Mouse (Mus musculus): ENCODE results near the gene Grid1. TPM values are rescaled to one million over a fixed set of nuclear protein-coding genes. Genes with fewer than 3 reads are reported as not detected.

The Grid1 gene
- polyA plus RNA-seq, 1 experiment from 2014 or later: 0.05 TPM

- no peak for DNase-seq (ENCODE audit: low spot score)
These were observed 186.8 kb downstream of the Grid1 start for GRCm38 (mm10) chr14:35006736-35007135.

DNA sequence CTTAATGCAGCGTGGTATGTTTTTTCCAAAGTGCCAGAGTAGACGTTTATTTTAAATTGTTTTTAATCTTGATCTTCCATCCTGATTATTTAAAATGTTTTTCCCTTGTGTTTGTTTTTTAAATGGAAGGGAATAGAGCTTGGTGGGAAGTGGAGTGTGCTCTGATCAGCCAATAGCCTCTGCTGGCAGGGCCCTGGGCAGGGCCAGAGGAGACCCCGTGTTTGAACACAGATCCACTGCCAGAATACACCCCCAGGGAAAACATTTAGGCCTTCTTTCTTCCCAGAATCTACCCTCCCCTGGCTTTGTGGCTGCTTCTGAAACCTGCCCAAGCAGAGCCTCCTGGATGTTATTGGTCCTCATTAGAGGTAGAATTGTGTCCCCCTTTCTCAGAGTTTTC is 188.8 kb downstream of the Grid1 start:
- DNase-seq (ENCODE audit: low spot score): no peak

DNA sequence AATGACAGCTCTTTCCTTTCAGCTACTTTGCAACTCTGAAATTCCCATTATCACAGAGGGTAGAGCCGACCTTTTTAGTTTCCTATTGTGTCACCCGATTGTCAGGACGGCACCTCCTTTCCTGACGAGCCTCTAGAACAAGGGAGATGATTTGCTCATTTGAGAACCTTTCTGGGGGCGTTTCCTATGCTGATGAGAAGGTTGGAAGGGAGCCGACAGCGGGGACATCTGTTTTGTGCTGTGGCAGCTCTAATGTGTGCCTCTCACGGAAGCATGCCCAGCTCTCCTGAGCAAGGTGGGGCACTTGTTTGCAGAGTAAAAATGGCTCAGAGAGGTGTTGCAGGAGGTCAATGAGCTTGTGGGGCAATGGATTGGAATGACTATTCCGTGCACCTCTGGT is 189.2 kb downstream of the Grid1 start:
- DNase-seq (ENCODE audit: low spot score): no peak

GRCm38 (mm10) chr14:35026686-35027085 is 206.8 kb downstream of the Grid1 start:
- no peak for DNase-seq (ENCODE audit: low spot score)

GRCm38 (mm10) chr14:35027501-35028140 is 207.7 kb downstream of the Grid1 start:
- DNase-seq (ENCODE audit: low spot score): no peak

GRCm38 (mm10) chr14:35029626-35030025 is 209.7 kb downstream of the Grid1 start:
- no peak for DNase-seq (ENCODE audit: low spot score)

- DNase-seq (ENCODE audit: low spot score): no peak
These were observed 210.4 kb downstream of the Grid1 start for GRCm38 (mm10) chr14:35030271-35030670.

- no peak for DNase-seq (ENCODE audit: low spot score)
These were observed 212.4 kb downstream of the Grid1 start for GRCm38 (mm10) chr14:35032283-35032682.

- no peak for DNase-seq (ENCODE audit: low spot score)
These were observed 224.4 kb downstream of the Grid1 start for GRCm38 (mm10) chr14:35044268-35044667.

DNA sequence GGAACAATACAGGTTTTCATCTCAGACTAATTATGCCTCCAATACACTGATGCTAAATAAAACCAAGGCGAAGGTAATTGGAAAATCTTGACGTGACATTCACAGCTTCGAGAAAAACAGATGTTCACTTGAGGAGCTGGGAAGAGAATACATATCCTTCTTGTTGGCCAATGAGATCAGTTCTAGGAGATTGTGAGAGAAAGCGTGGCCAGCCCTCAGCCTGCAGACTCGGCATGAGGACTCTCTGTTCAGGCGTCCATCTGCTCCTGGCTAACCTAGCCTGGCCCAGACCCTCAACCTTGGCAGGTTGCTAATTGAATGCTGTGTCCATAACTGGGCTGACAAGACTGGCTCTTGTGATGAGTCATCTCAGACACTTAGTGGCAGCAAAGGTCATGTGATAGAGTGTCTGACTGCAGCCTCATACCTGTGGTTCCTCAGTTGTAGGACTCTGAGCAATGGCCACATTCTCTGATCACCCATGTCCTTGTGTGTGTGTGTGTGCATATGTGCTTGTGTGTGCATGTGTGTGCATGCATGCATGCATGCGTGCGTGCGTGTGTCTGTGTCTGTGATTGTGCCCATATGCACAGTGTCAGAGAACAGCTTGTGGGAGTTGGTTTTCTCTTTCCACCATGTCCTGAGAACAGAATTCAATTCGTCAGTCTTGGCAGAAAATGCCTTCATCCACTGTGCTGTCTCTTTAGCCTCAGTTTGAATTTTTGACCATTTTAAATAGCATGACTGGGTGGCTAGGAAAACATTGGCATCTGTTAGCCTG is 225.2 kb downstream of the Grid1 start:
- DNase-seq (ENCODE audit: low spot score): no peak

GRCm38 (mm10) chr14:35049231-35049630 is 229.3 kb downstream of the Grid1 start:
- DNase-seq (ENCODE audit: low spot score): no peak

- no peak for DNase-seq (ENCODE audit: low spot score)
These were observed 234.2 kb downstream of the Grid1 start for GRCm38 (mm10) chr14:35054139-35054538.

DNA sequence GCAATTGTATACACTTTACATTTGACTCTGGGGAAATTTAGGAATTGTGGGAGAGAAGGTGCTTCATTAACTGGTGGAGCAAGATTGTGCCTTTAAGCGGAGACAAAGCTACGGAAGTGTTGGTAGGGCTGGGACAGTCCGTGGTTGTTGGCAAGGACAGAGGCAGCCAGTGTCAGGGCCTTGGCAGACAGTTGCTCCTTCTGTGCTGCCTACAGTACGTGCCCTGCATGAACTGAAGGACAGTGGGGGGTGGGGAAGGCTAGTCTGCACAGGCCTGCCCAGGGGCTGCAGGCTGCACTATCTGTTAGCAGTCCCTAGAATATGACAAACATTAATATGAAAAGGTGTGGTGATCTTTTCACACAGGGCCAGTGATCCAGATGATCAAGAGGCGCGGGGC is 254.7 kb downstream of the Grid1 start:
- no peak for DNase-seq (ENCODE audit: low spot score)

- no peak for DNase-seq (ENCODE audit: low spot score)
These were observed 260.0 kb downstream of the Grid1 start for GRCm38 (mm10) chr14:35079954-35080353.

DNA sequence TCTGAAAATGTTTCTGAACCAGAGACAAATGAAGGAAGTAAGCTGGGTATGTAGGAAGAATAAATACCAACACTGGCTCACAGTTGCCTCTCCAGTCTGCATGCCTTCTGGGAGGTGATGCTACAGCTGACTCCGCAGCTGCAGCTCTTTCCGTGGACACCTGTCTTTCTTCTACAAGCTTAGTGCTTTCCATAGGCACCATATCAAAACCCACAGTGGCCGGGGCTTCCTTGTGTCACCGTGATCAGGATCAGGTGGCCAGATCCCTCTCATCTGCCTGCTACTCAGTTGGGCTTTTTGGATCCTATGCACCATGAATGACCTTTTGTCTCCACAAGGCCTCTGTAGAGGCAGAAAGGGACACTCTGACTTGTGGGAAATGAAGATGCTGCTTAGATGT is 272.7 kb downstream of the Grid1 start:
- DNase-seq (ENCODE audit: low spot score): no peak

GRCm38 (mm10) chr14:35093561-35094186 is 273.8 kb downstream of the Grid1 start:
- no peak for DNase-seq (ENCODE audit: low spot score)

DNA sequence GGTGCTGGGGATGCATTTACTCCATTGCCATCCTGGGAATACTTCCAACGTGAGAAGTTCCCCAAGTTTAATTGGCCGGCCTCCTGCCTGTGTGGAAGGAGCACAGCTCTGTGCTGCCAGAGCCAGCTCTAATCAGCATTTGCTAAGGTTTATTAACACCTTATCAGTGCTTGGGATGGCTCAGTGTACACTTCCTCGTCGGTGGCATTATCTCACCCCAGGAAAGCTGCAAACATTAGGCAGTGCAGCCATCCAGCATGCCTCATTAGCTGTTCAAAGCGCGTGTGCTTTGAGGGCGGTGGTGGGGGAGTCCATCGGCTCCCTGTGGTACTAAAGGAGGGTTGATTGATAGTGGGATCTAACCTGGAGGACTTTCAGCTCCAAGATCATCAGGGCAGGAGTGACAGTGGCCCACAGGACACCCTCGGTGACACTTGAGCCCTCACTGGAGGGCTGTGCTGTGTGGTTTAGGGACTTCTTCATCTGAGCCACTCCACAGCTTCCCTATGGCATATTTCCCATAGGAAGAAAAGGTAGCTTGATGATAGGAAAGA is 275.7 kb downstream of the Grid1 start:
- no peak for DNase-seq (ENCODE audit: low spot score)

DNA sequence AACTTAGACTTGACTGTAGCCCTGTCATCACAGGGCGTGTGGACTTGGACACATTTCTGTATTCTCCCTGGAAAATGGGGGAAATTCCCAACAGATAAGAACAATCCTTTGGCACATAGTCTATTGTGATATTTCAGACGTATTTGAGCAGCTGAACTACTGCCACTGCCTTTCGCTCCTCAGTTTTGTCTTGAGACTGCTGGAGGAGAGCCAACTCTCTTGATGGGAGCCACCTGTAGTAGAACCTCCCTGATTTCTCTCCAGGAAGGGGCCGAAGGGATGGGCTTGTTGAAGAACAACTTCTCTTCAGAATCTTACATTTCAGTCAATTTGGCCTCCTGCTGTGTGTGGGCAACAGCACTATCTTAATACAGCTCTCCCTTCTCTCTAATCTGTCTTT is 276.2 kb downstream of the Grid1 start:
- DNase-seq (ENCODE audit: low spot score): no peak

GRCm38 (mm10) chr14:35097166-35097565 is 277.3 kb downstream of the Grid1 start:
- no peak for DNase-seq (ENCODE audit: low spot score)

DNA sequence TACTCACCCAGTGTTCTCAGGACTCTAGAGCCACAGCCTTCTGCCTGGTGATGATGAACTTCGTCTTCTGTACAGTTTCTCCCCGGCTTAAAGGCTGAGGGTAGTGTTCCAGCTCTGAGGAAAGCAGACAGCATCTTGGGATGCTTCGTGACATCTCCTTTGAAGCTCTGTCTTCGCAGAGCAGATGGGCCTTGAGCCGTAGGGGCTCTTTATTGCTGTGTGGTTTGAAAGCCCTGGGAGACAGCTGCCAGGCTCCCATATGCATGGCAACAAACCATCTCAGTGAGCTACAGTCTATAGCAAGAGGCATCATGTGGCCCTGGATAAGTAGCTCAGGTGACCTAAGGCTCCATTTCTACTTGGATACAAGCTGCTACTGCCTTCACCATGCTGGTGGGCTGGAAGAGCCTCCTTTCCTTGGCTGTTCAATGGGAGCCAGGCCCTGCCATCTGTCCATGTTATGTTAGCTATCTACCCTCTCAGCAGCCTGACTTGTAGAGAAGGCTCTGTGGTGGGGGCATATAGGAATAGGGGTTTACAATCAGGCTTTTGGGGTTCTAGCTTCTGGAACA is 283.8 kb downstream of the Grid1 start:
- no peak for DNase-seq (ENCODE audit: low spot score)

DNA sequence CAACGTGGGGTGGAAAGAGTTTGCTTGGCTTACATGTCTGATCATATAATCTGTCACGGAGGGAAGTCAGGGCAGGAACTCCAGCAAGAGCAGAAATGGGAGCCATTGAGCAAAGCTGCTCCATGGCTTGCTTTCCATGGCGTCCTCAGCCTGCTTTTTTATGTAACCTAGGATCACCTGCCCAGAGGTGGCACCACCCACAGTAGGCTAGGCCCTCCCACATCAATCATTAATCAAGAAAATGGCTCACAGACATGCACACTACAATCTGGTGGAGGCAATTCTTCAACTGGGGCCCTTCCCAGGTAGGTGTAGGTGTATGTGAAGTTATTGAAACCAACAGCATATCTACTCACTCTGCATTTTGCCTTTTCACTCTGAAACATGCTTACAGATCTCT is 287.7 kb downstream of the Grid1 start:
- no peak for DNase-seq (ENCODE audit: low spot score)

GRCm38 (mm10) chr14:35110928-35111327 is 291.0 kb downstream of the Grid1 start:
- DNase-seq (ENCODE audit: low spot score): no peak

All from thymus, postnatal 0 days (tissue).